Mouse (Mus musculus): ENCODE measurements around the gene Cdk2ap2. TPM values are rescaled to one million over a fixed set of nuclear protein-coding genes. Genes with fewer than 3 reads are reported as not detected.

Cdk2ap2 gene
- polyA plus RNA-seq, 1 experiment = 140 TPM

DNA sequence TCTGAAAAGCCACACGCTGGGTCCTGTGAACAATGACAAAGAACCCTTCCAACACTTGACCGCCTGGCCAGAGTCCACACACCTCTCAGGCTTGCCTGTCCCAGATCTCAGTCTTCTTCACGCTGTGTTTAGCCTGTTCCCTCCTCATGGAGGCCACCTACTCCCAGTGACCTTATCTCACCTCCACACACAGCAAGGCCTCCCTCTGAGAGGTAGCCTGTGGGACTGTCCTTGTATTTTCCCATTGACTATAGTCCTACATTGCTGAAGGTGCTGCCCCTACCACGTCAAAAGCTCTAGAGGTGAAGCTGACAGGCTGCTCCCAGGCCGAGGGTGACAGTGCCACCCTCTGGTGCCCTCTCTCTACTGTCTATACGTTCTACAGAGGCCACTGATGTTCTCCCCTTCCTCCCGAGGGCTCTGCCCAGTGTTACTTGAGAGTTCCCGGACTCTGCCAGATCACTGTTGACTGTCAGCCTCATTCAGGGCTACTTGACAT is 16.4 kb upstream of the Cdk2ap2 start:
- Histone ChIP-seq H3K4me1 (peaks cover 35% of the 10 kb centered on the region), H3K27me3 (replicated peaks) (peaks cover 73% of the 10 kb centered on the region)
- TF ChIP-seq FLI1 (IDR thresholded peaks at IDR 0.05; ENCODE audit: low read length) (no peak), GATA1 (IDR thresholded peaks at IDR 0.05; ENCODE audit: borderline replicate concordance, low read length) (no peak)

DNA sequence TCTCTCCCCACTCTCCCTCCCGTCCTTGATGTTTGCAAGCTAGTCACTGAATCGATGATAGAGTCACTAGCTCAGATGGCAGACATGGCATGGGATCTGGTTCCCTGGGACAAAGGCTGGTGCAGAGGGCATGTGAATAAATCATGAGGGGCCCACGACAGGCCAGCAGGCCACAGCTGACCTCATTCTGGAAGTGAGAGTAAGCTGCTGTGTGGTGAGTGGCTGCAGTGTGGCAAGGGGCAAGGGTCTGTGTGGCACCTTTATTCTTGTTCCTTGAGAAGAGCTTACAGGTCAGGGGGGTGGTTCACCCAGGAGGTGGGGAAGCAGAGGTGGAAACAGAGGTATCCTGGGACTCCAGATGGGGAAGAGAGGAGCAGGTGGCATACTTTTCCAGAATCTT is 15.6 kb upstream of the Cdk2ap2 start, which contains the start of gene Cabp2:
Cabp2 (plus strand) TSS at position 185 of the 400 bp plus-strand sequence.
- Histone ChIP-seq H3K36me3 (replicated peaks; ENCODE audit: low read length) (no peaks in the 10 kb centered on the region), H3K27me3 (replicated peaks) (peaks cover 78% of the 10 kb centered on the region), H3K9me3 (peaks cover 9% of the 10 kb centered on the region), H3K4me1 (peaks cover 43% of the 10 kb centered on the region), H3K4me3 (replicated peaks) (no peak within 1 kb of the TSS)
- no peak for TF ChIP-seq GATA1 (IDR thresholded peaks at IDR 0.05; ENCODE audit: borderline replicate concordance, low read length)
- TF ChIP-seq FLI1 (IDR thresholded peaks at IDR 0.05; ENCODE audit: low read length) = no peak

More for the DNA sequence above, 16.4 kb upstream of the Cdk2ap2 start:
- H3K36me3 ChIP-seq (replicated peaks; ENCODE audit: low read length) = no peaks in the 10 kb centered on the region
- no peak overlapping the region for H3K4me3 ChIP-seq (replicated peaks)
- peaks cover 10% of the 10 kb centered on the region for H3K9me3 ChIP-seq

DNA sequence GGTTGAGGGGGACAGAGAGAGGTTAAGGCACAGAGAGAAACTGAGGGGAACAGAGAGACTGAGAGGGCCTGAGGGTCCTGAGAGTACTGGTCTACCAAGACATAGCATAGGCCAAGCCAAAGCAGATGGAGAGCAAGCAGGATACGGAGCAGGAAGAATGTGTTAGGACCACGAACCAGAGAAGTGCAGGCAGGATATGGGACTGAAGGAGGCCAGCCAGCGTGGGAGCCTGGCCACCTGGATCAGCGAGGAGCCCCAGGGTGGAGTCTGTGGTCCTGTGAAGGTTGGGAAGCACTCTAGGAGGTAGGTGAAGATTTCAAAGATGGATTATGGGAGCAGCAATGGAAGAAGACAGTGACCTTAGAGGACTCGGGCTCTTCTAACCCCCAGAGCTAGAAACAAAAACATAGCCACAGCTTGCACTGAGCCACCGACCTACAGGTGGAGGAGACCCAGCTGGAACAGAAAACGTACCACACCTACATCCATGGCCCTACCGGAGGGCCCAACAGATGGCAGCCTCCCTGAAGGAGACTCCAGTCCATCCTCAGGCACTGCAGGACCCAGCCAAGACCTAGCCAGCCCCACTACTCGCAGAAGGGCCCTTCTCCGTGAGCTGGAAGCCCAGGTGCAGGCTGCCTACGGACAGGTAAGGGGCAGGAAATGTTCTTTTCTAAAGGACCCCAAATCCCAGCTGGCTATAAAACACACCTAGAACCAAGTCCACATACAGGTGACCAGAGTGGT is 14.6 kb upstream of the Cdk2ap2 start:
- no peaks in the 10 kb centered on the region for H3K36me3 ChIP-seq (replicated peaks; ENCODE audit: low read length)
- H3K27me3 ChIP-seq (replicated peaks) = peaks cover 85% of the 10 kb centered on the region
- TF ChIP-seq GATA1 (IDR thresholded peaks at IDR 0.05; ENCODE audit: borderline replicate concordance, low read length) = no peak
- TF ChIP-seq FLI1 (IDR thresholded peaks at IDR 0.05; ENCODE audit: low read length) = no peak
- H3K4me3 ChIP-seq (replicated peaks) = no peak overlapping the region
- peaks cover 50% of the 10 kb centered on the region for H3K4me1 ChIP-seq
- H3K9me3 ChIP-seq = peaks cover 6% of the 10 kb centered on the region; the same call in 1 of the 2 replicates

DNA sequence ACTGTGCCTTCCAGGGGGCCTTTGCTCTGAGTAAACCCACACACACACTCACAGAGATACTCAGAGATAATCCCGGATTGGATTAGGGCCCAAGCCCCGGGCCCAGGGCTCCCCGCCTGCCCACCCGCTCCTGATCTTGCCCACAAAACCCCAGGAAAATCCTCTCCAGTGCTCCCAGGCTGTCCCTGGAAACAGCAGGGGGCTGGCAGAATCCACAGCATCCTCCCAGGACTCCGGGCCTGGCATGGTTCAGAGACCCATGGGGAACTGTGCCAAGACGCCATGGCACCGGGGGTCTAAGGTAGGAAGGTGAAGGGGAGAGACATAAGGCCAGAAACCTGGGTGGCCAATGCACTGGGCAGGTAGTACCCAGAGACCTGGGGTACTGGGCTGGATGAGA is 13.7 kb upstream of the Cdk2ap2 start:
- Histone ChIP-seq H3K4me3 (replicated peaks) (no peak overlapping the region), H3K27me3 (replicated peaks) (peaks cover 84% of the 10 kb centered on the region), H3K9me3 (no peaks in the 10 kb centered on the region), H3K4me1 (peaks cover 49% of the 10 kb centered on the region), H3K36me3 (replicated peaks; ENCODE audit: low read length) (no peaks in the 10 kb centered on the region)
- TF ChIP-seq GATA1 (IDR thresholded peaks at IDR 0.05; ENCODE audit: borderline replicate concordance, low read length) (no peak), FLI1 (IDR thresholded peaks at IDR 0.05; ENCODE audit: low read length) (no peak)

DNA sequence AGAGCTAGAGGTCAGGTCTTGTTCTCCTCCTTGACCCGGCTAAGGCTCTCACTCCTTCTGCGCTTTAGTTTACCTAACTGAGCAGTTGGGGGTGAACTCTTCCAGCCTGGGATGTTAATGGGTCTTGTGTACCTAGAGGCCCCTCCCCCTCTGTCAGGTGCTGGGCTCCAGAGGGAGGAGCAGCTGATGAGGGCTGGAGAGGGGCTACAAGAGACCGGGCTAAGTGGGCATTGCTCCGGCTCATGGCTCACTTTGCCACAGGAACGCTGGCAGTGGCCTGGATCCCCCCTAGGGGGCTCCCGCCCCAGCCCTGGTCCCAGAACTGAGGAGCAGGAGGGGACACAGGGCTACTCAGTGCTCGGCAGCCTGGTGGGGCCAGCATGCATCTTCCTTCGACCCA is 13.2 kb upstream of the Cdk2ap2 start:
- Histone ChIP-seq H3K9me3 (no peaks in the 10 kb centered on the region), H3K27me3 (replicated peaks) (peaks cover 86% of the 10 kb centered on the region), H3K36me3 (replicated peaks; ENCODE audit: low read length) (no peaks in the 10 kb centered on the region), H3K4me1 (peaks cover 53% of the 10 kb centered on the region), H3K4me3 (replicated peaks) (no peak overlapping the region)
- TF ChIP-seq GATA1 (IDR thresholded peaks at IDR 0.05; ENCODE audit: borderline replicate concordance, low read length) (no peak), FLI1 (IDR thresholded peaks at IDR 0.05; ENCODE audit: low read length) (no peak)

DNA sequence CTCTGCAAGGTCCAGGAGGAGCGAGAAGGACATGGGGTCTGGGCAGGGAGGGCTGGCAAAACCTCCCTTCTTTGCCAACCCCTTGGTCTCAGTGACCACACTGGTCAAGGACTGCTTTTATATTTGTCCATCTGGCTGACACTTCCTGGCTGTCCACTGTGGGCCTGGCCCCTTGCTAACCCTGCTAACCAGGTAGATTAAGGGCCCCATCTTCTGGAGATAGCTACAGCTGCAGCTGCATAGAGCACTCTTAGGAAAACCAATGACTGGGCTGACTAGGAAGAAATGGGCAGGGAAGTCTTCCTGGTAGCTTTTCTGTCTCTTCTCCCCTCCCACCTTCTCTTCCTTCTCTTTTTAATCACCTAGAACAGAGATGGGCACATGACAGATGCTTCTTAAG is 12.0 kb upstream of the Cdk2ap2 start:
- Histone ChIP-seq H3K27me3 (replicated peaks) (peaks cover 86% of the 10 kb centered on the region), H3K4me1 (peaks cover 53% of the 10 kb centered on the region), H3K9me3 (no peaks in the 10 kb centered on the region), H3K36me3 (replicated peaks; ENCODE audit: low read length) (no peaks in the 10 kb centered on the region), H3K4me3 (replicated peaks) (no peak overlapping the region)
- TF ChIP-seq FLI1 (IDR thresholded peaks at IDR 0.05; ENCODE audit: low read length) = no peak
- TF ChIP-seq GATA1 (IDR thresholded peaks at IDR 0.05; ENCODE audit: borderline replicate concordance, low read length) = no peak

DNA sequence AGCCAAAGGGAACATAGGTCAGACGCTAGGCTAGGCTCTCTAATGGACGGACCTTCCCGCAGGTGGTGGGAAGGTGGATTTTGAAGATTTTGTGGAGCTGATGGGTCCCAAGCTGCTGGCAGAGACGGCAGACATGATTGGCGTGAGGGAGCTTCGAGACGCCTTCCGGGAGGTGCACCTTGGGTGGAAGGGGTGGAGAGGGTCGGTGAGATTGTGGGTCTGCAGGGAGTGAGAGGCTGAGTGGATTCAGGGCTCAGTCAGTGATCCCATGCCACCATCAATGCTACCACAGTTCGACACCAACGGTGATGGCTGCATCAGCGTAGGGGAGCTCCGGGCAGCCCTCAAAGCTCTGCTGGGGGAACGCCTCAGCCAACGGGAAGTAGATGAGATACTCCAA is 10.8 kb upstream of the Cdk2ap2 start:
- no peak overlapping the region for H3K4me3 ChIP-seq (replicated peaks)
- TF ChIP-seq GATA1 (IDR thresholded peaks at IDR 0.05; ENCODE audit: borderline replicate concordance, low read length) (no peak), FLI1 (IDR thresholded peaks at IDR 0.05; ENCODE audit: low read length) (no peak)
- no peaks in the 10 kb centered on the region for H3K36me3 ChIP-seq (replicated peaks; ENCODE audit: low read length)
- H3K9me3 ChIP-seq = no peaks in the 10 kb centered on the region
- peaks cover 55% of the 10 kb centered on the region for H3K4me1 ChIP-seq
- H3K27me3 ChIP-seq (replicated peaks) = peaks cover 82% of the 10 kb centered on the region

DNA sequence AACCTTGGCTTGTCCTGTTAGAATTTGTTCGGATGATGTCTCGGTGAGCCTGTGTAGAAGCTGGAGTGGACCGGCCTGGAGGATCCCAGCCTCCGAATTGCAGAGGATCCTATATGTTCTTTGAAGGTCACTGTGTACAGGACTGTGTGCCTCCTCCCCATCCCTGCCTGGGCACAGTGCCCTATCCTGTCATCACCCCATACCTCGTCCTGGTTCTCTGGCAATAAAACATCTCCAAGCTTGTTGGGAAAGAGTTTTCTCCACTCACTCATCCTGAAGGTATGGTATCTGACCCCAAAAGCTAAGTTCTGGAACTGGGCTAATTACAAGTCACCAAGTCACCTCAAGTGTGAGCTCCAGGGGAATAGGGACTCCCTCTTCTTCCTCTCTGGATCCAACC is 9.9 kb upstream of the Cdk2ap2 start:
- Histone ChIP-seq H3K4me3 (replicated peaks) (no peak overlapping the region), H3K9me3 (no peaks in the 10 kb centered on the region), H3K36me3 (replicated peaks; ENCODE audit: low read length) (no peaks in the 10 kb centered on the region), H3K4me1 (peaks cover 61% of the 10 kb centered on the region), H3K27me3 (replicated peaks) (peaks cover 73% of the 10 kb centered on the region)
- TF ChIP-seq GATA1 (IDR thresholded peaks at IDR 0.05; ENCODE audit: borderline replicate concordance, low read length) (no peak), FLI1 (IDR thresholded peaks at IDR 0.05; ENCODE audit: low read length) (no peak)

DNA sequence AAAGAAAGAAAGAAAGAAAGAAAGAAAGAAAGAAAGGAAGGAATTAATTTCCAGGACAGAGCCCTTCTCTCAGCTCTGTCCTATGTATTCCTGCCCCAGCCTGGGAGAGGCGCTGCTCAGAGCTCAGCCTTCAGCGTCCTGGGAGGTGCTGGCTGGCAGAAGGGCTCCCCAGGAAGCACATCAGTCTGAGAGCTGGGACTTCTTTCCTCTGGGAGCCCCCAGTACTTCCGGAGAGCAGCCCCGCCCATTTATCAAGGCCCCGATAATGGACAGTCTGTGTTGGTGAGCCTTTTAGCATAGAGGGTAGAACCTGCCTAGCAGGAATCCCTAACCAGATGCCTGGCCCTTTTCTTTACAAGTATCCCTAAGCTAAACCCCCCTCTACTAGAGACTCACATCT is 8.8 kb upstream of the Cdk2ap2 start:
- no peak for TF ChIP-seq FLI1 (IDR thresholded peaks at IDR 0.05; ENCODE audit: low read length)
- no peak for TF ChIP-seq GATA1 (IDR thresholded peaks at IDR 0.05; ENCODE audit: borderline replicate concordance, low read length)
- Histone ChIP-seq H3K27me3 (replicated peaks) (peaks cover 69% of the 10 kb centered on the region), H3K36me3 (replicated peaks; ENCODE audit: low read length) (no peaks in the 10 kb centered on the region), H3K4me3 (replicated peaks) (no peak overlapping the region), H3K9me3 (no peaks in the 10 kb centered on the region), H3K4me1 (peaks cover 65% of the 10 kb centered on the region)

DNA sequence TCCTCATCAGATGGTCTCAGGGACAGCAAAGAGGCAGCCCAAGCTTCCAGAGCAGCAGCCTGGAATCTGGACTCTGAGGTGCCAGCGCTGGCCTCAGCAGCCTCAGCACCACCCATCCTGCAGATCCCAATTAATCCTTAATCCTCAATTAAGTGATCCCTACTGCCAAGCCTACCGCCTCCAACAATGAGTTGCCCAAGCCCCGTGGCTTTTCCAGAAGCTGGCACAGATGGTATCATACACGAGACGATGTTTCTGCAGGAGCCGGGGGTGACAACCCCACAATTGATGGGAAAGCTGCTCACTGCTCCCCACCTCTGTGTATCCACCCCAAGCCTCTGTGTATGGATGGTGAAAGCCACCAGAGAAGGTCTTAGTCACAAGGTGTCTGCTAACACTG is 7.9 kb upstream of the Cdk2ap2 start:
- Histone ChIP-seq H3K36me3 (replicated peaks; ENCODE audit: low read length) (no peaks in the 10 kb centered on the region), H3K27me3 (replicated peaks) (peaks cover 59% of the 10 kb centered on the region), H3K4me3 (replicated peaks) (no peak overlapping the region), H3K4me1 (peaks cover 62% of the 10 kb centered on the region), H3K9me3 (no peaks in the 10 kb centered on the region)
- no peak for TF ChIP-seq GATA1 (IDR thresholded peaks at IDR 0.05; ENCODE audit: borderline replicate concordance, low read length)
- no peak for TF ChIP-seq FLI1 (IDR thresholded peaks at IDR 0.05; ENCODE audit: low read length)
